Mouse (Mus musculus) lung, embryonic 14.5 days (tissue): ENCODE measurements around the gene Six1. TPM values are rescaled to one million over a fixed set of nuclear protein-coding genes. Genes with fewer than 3 reads are reported as not detected.
A peak's percentile ranks its signal among the peaks of the same experiment; 100 is the strongest.
"Not testable (repeated sequence)": the region's sequence is repeated elsewhere in the genome, so short reads cannot be mapped to it uniquely, and the experiment has no call there.

Experiments used
- ATAC-seq: fragments of 200-750 bp; cut with Nextera tagmentation; 2 replicates; pipeline ENCODE4 v1.8.0; 2017; ENCODE audit warnings: mild to moderate bottlenecking, moderate TSS enrichment, moderate library complexity; ENCODE audit not compliant: insufficient read depth
- DNase-seq: peaks from one replicate; pipeline ENCODE4 v3.0.0-alpha.2; 2015
- H3K27ac ChIP-seq: fragments of 300-500 bp; sonication (generic); 2 replicates; pipeline ENCODE4 v1.5.1; 2014; ENCODE audit warnings: low read depth, mild to moderate bottlenecking, moderate library complexity
- H3K27me3 ChIP-seq: fragments of 300-500 bp; sonication (generic); 2 replicates; pipeline ENCODE4 v1.6.1; 2014; ENCODE audit warnings: low read length, control low read depth; ENCODE audit not compliant: insufficient read depth
- H3K36me3 ChIP-seq: fragments of 300-500 bp; sonication (generic); 2 replicates; pipeline ENCODE4 v1.6.1; 2014; ENCODE audit warnings: control low read depth; ENCODE audit not compliant: insufficient read depth
- H3K4me1 ChIP-seq: fragments of 300-500 bp; sonication (generic); 2 replicates; pipeline ENCODE4 v1.6.1; 2014; ENCODE audit warnings: antibody characterized with exemption, control low read depth; ENCODE audit not compliant: insufficient read depth
- H3K4me2 ChIP-seq: fragments of 300-500 bp; sonication (generic); 2 replicates; pipeline ENCODE4 v1.6.1; 2014; ENCODE audit warnings: mild to moderate bottlenecking
- H3K4me3 ChIP-seq: fragments of 300-500 bp; sonication (generic); 2 replicates; pipeline ENCODE4 v1.5.1; 2014; ENCODE audit warnings: low read depth, low read length
- H3K9ac ChIP-seq: fragments of 300-500 bp; sonication (generic); 2 replicates; pipeline ENCODE4 v1.6.1; 2014
- H3K9me3 ChIP-seq: fragments of 300-500 bp; sonication (generic); 2 replicates; pipeline ENCODE4 v1.6.1; 2016; ENCODE audit warnings: low read depth, low read length, control low read depth
- CTCF ChIP-seq: IDR thresholded peaks from 2 replicates; pipeline ENCODE4 v1.5.1; 2016; ENCODE audit warnings: antibody characterized with exemption, low read depth
- WGBS: fragments of 180-500 bp; shearing (Covaris S2); extraction: QIAGEN DNeasy Blood & Tissue Kit; methylation state at CpG from one replicate; pipeline ENCODE4 v1.1.7; 2014; 5-methylcytosine and 5-hydroxymethylcytosine counted together
- polyA plus RNA-seq: library from polyadenylated mRNA; unstranded; fragments of >200 nt; fragmentation: Nextera tagmentation; extraction: Ambion mirVana; gene quantifications from 2 replicates; pipeline ENCODE4 v1.2.1, GENCODE M21; 2014

The Six1 gene
- polyA plus RNA-seq, 1 experiment from 2014 or later, result 0.45 TPM

DNA sequence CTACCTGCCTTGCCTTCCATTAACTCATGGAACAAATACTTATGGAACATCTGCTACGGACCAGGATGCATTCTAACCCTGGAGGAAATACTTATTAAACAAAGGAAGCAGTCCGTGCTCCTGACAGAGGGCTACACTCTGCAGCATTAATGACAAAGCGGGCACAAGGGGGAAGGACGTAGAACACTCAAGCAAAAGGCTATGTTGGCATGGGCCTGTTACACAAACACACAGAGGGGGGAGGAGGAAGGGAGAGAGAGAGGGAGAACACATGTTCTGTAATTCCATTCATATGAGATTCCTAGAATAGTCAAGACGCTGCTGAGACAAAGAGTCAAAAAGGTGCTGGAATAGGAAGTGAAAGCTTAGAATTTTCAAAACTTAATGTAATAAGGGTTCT, 34.8 kb upstream of the Six1 start:
- peak; percentile 47 for DNase-seq
- Histone ChIP-seq H3K27ac (no peak overlapping the region), H3K4me2 (no peak overlapping the region), H3K4me3 (no peak overlapping the region), H3K9ac (no peak overlapping the region), H3K27me3 (no peaks in the 10 kb centered on the region), H3K36me3 (no peaks in the 10 kb centered on the region), H3K4me1 (no peaks in the 10 kb centered on the region), H3K9me3 (no peaks in the 10 kb centered on the region)
- TF ChIP-seq CTCF, result no peak
- WGBS, result 50% methylated on average over 5 of the region's 5 CpGs
- peak; percentile 60; the same call in 1 of the 2 replicates for ATAC-seq

DNA sequence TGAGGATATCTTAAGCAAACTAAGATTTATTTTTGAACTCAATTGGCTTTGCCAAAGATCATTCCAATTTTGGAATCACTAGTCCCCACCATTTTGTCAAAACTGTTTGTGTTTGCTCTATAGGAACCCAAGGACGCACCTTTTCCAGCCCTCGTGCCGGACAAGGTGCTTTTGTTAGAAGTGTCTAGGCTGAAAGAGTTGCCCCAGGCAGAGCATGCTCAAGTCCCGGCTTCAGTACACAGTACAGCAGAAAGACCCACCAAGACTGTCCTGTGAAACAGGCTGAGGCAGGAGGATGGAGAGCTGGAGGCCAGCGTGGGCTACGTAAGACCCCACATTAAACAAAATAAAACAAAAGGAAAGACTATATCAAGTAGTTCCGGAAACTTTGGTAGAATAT, 33.4 kb upstream of the Six1 start:
- TF ChIP-seq CTCF, result no peak
- no peaks in the 10 kb centered on the region for H3K4me1 ChIP-seq
- no peak overlapping the region for H3K4me2 ChIP-seq
- no peak overlapping the region for H3K27ac ChIP-seq
- no peak for DNase-seq
- no peak overlapping the region for H3K4me3 ChIP-seq
- no peaks in the 10 kb centered on the region for H3K27me3 ChIP-seq
- ATAC-seq, result no peak
- 84% methylated on average over 7 of the region's 7 CpGs for WGBS
- H3K36me3 ChIP-seq, result no peaks in the 10 kb centered on the region
- no peak overlapping the region for H3K9ac ChIP-seq
- H3K9me3 ChIP-seq, result no peaks in the 10 kb centered on the region

DNA sequence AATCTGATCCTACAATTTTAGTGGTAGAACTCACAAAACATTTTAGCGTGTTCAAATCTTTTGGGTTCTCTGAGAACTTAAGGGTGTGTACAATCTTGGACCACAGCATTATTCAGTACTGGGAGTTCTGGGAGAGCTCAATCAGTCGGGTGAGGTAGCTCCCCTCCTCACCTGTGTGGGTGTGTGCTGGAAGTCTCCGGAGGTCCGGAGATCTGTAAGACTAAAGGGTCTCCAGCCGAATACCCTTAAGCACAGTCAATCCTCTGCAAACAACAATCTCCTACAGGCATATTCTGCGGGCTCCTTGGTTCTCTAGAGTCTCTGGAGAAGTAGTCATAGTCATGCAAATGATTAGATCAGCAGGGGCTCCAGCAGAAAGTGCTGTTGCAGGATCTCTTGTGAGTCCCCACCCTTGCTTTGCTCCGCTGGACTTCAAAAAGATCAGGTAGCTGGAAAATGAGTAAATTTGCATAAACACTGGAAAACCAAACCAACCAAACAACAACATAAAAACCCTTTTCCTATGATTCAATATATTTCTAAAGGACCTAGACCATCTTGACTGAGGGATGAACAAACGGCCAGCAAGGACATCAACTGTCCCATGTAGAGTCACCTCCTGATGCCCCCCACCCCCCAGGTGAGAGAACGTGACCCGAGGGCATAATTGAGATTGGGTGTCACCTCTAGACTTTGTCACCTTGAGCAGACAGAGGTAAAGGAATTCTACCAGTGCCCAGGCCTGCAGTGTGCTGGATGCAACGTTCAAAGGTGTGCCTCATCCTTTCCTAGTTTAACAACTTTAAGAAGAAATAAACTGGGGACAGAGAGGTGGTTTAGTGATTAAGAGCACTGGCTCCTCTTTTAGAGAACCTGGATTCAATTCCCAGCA, 32.3 kb upstream of the Six1 start:
- no peak for TF ChIP-seq CTCF
- Histone ChIP-seq H3K27me3 (no peaks in the 10 kb centered on the region), H3K4me1 (no peaks in the 10 kb centered on the region), H3K9ac (no peak overlapping the region), H3K4me2 (no peak overlapping the region), H3K27ac (no peak overlapping the region), H3K36me3 (no peaks in the 10 kb centered on the region), H3K4me3 (no peak overlapping the region), H3K9me3 (no peaks in the 10 kb centered on the region)
- ATAC-seq (no peak), DNase-seq (no peak)
- WGBS, result 32% methylated on average over 11 of the region's 11 CpGs

DNA sequence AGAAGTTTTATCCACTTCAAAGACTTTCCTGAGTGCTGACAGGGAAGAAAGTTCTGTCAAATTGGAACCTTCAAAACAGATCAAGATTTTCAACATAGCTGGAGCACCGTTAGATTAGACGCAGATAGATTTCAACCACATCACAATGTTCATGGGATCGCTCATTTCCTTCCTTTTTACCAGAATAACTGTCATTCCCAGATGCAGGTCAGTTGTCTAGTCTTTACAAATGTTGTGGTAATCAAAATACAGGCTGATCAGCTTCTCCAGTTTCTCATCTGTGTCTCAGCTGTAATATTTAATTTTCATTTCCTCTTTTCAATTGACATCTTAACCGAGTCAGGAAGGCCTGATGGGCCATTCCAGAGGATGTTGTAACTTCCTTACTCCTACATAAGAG, 30.1 kb upstream of the Six1 start:
- H3K4me3 ChIP-seq, result no peak overlapping the region
- no peak for ATAC-seq

DNA sequence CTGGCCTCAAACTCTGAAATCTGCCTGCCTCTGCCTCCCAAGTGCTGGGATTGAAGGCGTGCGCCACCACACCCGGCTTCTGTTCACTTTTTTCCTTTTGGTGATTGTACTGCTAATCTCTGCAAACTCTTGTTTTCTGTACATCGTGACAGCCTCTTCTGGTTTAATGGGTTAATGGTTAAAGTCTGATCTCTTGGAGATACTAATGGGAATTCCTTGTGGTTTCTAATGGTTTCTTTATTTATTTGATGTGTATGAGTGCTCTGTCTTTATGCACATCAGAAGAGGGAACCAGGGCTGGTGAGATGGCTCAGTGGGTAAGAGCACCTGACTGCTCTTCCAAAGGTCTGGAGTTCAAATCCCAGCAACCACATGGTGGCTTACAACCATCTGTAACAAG, 28.1 kb upstream of the Six1 start:
- not testable (repeated sequence) for H3K9ac ChIP-seq, ATAC-seq, H3K36me3 ChIP-seq, H3K4me2 ChIP-seq, DNase-seq, H3K27me3 ChIP-seq, H3K9me3 ChIP-seq, H3K27ac ChIP-seq, H3K4me1 ChIP-seq, H3K4me3 ChIP-seq
- 90% methylated on average over 4 of the region's 4 CpGs for WGBS

More for the DNA sequence above, 30.1 kb upstream of the Six1 start:
- Histone ChIP-seq H3K9ac (no peak overlapping the region), H3K9me3 (no peaks in the 10 kb centered on the region), H3K36me3 (no peaks in the 10 kb centered on the region), H3K4me1 (no peaks in the 10 kb centered on the region), H3K27ac (no peak overlapping the region), H3K27me3 (no peaks in the 10 kb centered on the region), H3K4me2 (no peak overlapping the region)
- no peak for TF ChIP-seq CTCF
- DNase-seq, result no peak
- WGBS, result 72% methylated on average over 4 of the region's 4 CpGs

DNA sequence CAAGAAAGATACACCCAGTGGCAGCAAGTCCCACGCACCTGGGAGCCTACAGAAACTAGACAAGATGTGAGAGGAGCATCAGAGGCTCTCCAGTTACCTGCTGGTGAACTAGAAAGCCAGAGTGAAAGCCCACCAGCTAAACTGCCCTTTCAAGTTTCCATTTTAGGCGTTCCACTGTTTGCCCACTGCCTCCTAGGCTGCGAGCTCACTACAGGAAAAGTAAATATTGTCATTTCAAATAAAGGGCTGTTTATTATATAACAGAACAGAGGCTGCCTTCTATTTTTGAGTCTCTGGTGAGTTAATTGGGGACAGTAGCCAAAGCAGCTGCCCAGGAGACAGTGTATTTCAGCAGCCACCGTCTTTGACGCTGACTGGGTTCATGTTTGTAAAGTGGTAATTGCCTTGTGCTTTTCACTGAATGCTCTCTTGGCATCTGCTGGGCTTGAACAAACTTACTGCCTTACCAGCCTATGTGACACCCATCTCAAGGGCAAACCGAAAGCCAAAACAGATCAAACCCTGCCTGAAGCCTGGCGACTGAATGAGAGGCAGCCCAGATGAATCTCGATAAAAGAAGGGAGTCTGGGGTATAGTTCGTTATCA, 7.2 kb upstream of the Six1 start:
- H3K27me3 ChIP-seq, result 0 out of 2 replicates have a peak, but pooled peaks cover 2% of the 10 kb centered on the region
- no peak overlapping the region for H3K9ac ChIP-seq
- H3K4me3 ChIP-seq, result no peak overlapping the region
- H3K27ac ChIP-seq, result peak overlapping the region; percentile 55; the same call in 1 of the 2 replicates
- H3K9me3 ChIP-seq, result no peaks in the 10 kb centered on the region
- 36% methylated on average over 9 of the region's 9 CpGs for WGBS
- peak overlapping the region; percentile 13; the same call in 1 of the 2 replicates for H3K4me2 ChIP-seq
- peak; percentile 48 for DNase-seq
- peak; percentile 69 for ATAC-seq
- TF ChIP-seq CTCF, result no peak
- H3K36me3 ChIP-seq, result no peaks in the 10 kb centered on the region
- no peaks in the 10 kb centered on the region for H3K4me1 ChIP-seq

DNA sequence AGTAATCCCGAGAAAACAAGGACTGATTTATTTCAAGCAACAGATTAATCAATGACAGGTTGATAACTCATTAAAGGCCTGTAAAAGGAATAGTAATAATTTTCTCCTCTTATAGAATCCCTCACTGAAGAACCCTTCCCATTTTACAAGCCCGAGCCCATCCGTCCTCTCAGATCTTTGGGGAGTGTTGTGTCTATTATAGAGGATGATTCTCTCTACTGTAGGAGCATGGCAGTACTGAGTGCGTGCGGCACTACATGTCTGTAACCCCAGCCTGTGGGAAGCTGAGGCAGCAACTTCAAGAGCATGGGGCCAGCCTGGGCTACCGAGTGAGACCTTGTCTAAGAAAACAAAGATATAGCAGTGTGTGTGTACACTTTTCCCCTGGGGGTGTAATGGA, 3.8 kb upstream of the Six1 start:
- Histone ChIP-seq H3K9me3 (no peaks in the 10 kb centered on the region), H3K36me3 (no peaks in the 10 kb centered on the region), H3K27me3 (peaks cover 33% of the 10 kb centered on the region), H3K27ac (no peak overlapping the region), H3K4me3 (no peak overlapping the region), H3K4me1 (no peaks in the 10 kb centered on the region), H3K9ac (no peak overlapping the region), H3K4me2 (no peak overlapping the region)
- WGBS, result 77% methylated on average over 6 of the region's 6 CpGs
- no peak for TF ChIP-seq CTCF
- ATAC-seq (no peak), DNase-seq (no peak)
